Mouse (Mus musculus): ENCODE results near the gene Eif4g2. TPM values are rescaled to one million over a fixed set of nuclear protein-coding genes. Genes with fewer than 3 reads are reported as not detected.

The Eif4g2 gene
- polyA plus RNA-seq, 1 experiment from 2014 or later: 673 TPM

GRCm38 (mm10) chr7:111083733-111084120 lies 897 bp upstream of the Eif4g2 start:
- H3K36me3 ChIP-seq (ENCODE audit: inconsistent target): peaks cover 21% of the 10 kb centered on the region
- peak overlapping the region; percentile 46 for H3K4me3 ChIP-seq (ENCODE audit: inconsistent target)
- WGBS (ENCODE audit: missing documents): 11% methylated on average over 4 of the region's 4 CpGs
- H3K27ac ChIP-seq: peak overlapping the region; percentile 78
- H3K79me2 ChIP-seq (ENCODE audit: inconsistent target): peaks cover 33% of the 10 kb centered on the region

- Histone ChIP-seq H3K4me3 (ENCODE audit: inconsistent target) (peak overlapping the region; percentile 92), H3K79me2 (ENCODE audit: inconsistent target) (peaks cover 48% of the 10 kb centered on the region), H3K27ac (peak overlapping the region; percentile 81), H3K36me3 (ENCODE audit: inconsistent target) (peaks cover 36% of the 10 kb centered on the region)
- WGBS (ENCODE audit: missing documents): under 1% methylated on average over 75 of the region's 83 CpGs
These were observed 598 bp downstream of the Eif4g2 start for GRCm38 (mm10) chr7:111082043-111082821.

DNA sequence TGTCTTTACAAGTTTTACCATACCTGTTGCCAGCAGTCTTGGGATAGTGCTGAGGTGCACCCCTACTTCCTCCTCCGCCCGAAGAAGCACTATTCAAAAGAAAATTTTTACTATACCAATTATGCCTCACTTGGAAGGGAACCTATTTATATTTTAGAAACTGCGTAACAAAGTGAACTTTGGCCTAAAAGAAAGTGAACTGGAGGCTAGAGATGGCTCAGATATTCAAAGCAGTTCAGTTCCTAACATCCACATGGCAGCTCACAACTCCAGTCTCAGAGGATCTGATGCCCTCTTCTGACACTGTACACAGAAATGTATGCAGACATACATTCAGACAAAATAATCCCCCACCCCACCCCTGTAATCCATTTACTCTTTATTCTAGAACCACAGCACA lies 2.0 kb downstream of the Eif4g2 start:
- H3K27ac ChIP-seq: no peak overlapping the region
- peaks cover 60% of the 10 kb centered on the region for H3K79me2 ChIP-seq (ENCODE audit: inconsistent target)
- peaks cover 50% of the 10 kb centered on the region for H3K36me3 ChIP-seq (ENCODE audit: inconsistent target)

GRCm38 (mm10) chr7:111080026-111080425 lies 2.8 kb downstream of the Eif4g2 start:
- 54% methylated on average over 8 of the region's 8 CpGs for WGBS (ENCODE audit: missing documents)
- Histone ChIP-seq H3K79me2 (ENCODE audit: inconsistent target) (peaks cover 64% of the 10 kb centered on the region), H3K36me3 (ENCODE audit: inconsistent target) (peaks cover 58% of the 10 kb centered on the region), H3K4me3 (ENCODE audit: inconsistent target) (no peak overlapping the region), H3K27ac (no peak overlapping the region)

More for the DNA sequence above, 2.0 kb downstream of the Eif4g2 start:
- WGBS (ENCODE audit: missing documents): 48% methylated on average over 3 of the region's 3 CpGs
- H3K4me3 ChIP-seq (ENCODE audit: inconsistent target): peak overlapping the region; percentile 92

GRCm38 (mm10) chr7:111078271-111078670 lies 4.6 kb downstream of the Eif4g2 start:
- H3K27ac ChIP-seq: no peak overlapping the region
- 94% methylated on average over 4 of the region's 4 CpGs for WGBS (ENCODE audit: missing documents)
- peaks cover 64% of the 10 kb centered on the region for H3K79me2 ChIP-seq (ENCODE audit: inconsistent target)
- no peak overlapping the region for H3K4me3 ChIP-seq (ENCODE audit: inconsistent target)
- H3K36me3 ChIP-seq (ENCODE audit: inconsistent target): peaks cover 76% of the 10 kb centered on the region

- Histone ChIP-seq H3K27ac (no peak overlapping the region), H3K4me3 (ENCODE audit: inconsistent target) (no peak overlapping the region), H3K79me2 (ENCODE audit: inconsistent target) (peaks cover 47% of the 10 kb centered on the region), H3K36me3 (ENCODE audit: inconsistent target) (peaks cover 93% of the 10 kb centered on the region)
- 100% methylated on average over 4 of the region's 4 CpGs for WGBS (ENCODE audit: missing documents)
These were observed 7.5 kb downstream of the Eif4g2 start for GRCm38 (mm10) chr7:111075288-111075687.

- 54% methylated on average over 4 of the region's 4 CpGs for WGBS (ENCODE audit: missing documents)
- Histone ChIP-seq H3K79me2 (ENCODE audit: inconsistent target) (peaks cover 18% of the 10 kb centered on the region), H3K36me3 (ENCODE audit: inconsistent target) (peaks cover 81% of the 10 kb centered on the region), H3K27ac (no peak overlapping the region), H3K4me3 (ENCODE audit: inconsistent target) (no peak overlapping the region)
These were observed 10.4 kb downstream of the Eif4g2 start for GRCm38 (mm10) chr7:111072410-111072809.

GRCm38 (mm10) chr7:111070167-111070496 lies 12.7 kb downstream of the Eif4g2 start:
- Histone ChIP-seq H3K4me3 (ENCODE audit: inconsistent target) (no peak overlapping the region), H3K79me2 (ENCODE audit: inconsistent target) (no peaks in the 10 kb centered on the region), H3K36me3 (ENCODE audit: inconsistent target) (peaks cover 58% of the 10 kb centered on the region), H3K27ac (no peak overlapping the region)
- 100% methylated on average over 2 of the region's 2 CpGs for WGBS (ENCODE audit: missing documents)

- Histone ChIP-seq H3K27ac (no peak overlapping the region), H3K4me3 (ENCODE audit: inconsistent target) (no peak overlapping the region), H3K79me2 (ENCODE audit: inconsistent target) (no peaks in the 10 kb centered on the region), H3K36me3 (ENCODE audit: inconsistent target) (peaks cover 53% of the 10 kb centered on the region)
- WGBS (ENCODE audit: missing documents): 97% methylated on average over 7 of the region's 7 CpGs
These were observed 13.2 kb downstream of the Eif4g2 start for GRCm38 (mm10) chr7:111069439-111070166.

- 98% methylated on average over 3 of the region's 3 CpGs for WGBS (ENCODE audit: missing documents)
- no peak overlapping the region for H3K4me3 ChIP-seq (ENCODE audit: inconsistent target)
- no peaks in the 10 kb centered on the region for H3K79me2 ChIP-seq (ENCODE audit: inconsistent target)
- no peak overlapping the region for H3K27ac ChIP-seq
- H3K36me3 ChIP-seq (ENCODE audit: inconsistent target): peaks cover 39% of the 10 kb centered on the region
These were observed 14.6 kb downstream of the Eif4g2 start for GRCm38 (mm10) chr7:111068181-111068580.

- H3K36me3 ChIP-seq (ENCODE audit: inconsistent target): peaks cover 5% of the 10 kb centered on the region; the same call in 1 of the 2 replicates
- no peaks in the 10 kb centered on the region for H3K79me2 ChIP-seq (ENCODE audit: inconsistent target)
- 100% methylated on average over 1 of the region's 1 CpGs for WGBS (ENCODE audit: missing documents)
- H3K4me3 ChIP-seq (ENCODE audit: inconsistent target): no peak overlapping the region
- no peak overlapping the region for H3K27ac ChIP-seq
These were observed 19.9 kb downstream of the Eif4g2 start for GRCm38 (mm10) chr7:111062971-111063370.

DNA sequence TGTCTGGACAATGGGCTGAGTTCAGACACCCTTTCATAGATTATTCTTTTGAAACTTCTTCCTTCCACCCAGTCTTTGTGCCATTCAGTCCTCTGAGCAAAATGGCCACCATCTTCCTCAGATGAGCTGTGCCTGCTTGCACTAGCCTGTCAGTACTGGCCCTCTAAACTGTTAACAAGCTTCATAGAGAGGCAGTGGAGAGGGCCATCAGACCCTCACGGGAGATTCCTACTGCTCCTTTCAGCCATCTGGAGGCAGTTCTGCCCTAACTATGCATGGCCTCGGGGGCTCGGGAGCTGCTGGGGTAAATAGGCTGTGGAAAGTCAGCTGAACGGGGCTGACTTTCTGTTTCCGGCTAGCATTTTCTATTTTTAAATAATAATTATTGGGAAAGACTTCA lies 23.3 kb downstream of the Eif4g2 start:
- WGBS (ENCODE audit: missing documents): 83% methylated on average over 5 of the region's 5 CpGs

DNA sequence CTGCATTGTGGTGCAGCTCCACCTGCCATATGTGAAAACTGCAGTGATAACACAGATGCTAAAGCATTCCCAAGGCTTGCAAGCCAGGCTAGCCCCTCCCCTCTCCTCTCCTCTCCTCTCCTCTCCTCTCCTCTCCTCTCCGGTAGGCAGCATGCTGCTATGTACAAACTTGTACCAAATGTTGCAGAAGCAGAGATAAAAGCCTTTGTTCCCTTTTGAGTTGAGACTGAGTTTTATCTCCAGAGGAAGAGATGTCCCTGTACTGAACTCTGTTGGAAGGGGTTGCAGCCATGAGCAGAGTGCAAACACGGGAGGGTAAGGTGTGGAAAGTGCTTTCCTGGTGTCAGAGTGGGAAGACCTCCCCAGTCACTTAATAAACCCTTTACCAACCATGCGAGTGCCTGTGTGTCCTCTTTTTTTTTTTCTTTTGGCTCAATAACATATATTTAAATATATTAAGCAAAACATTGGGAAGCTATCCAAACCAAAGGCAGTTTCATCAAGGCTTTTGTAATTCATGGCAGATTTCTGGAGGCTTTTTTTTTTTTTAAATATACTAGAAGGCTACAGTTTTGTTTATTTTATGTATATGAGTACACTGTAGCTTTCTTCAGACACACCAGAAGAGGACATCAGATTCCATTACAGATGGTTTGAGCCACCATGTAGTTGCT lies 26.7 kb downstream of the Eif4g2 start:
- H3K4me3 ChIP-seq (ENCODE audit: inconsistent target): no peak overlapping the region
- WGBS (ENCODE audit: missing documents): 88% methylated on average over 2 of the region's 3 CpGs
- H3K36me3 ChIP-seq (ENCODE audit: inconsistent target): peaks cover 39% of the 10 kb centered on the region

More for the DNA sequence above, 23.3 kb downstream of the Eif4g2 start:
- H3K27ac ChIP-seq: no peak overlapping the region
- H3K36me3 ChIP-seq (ENCODE audit: inconsistent target): peaks cover 12% of the 10 kb centered on the region; the same call in 1 of the 2 replicates
- H3K79me2 ChIP-seq (ENCODE audit: inconsistent target): no peaks in the 10 kb centered on the region
- no peak overlapping the region for H3K4me3 ChIP-seq (ENCODE audit: inconsistent target)

GRCm38 (mm10) chr7:111055221-111055620 lies 27.6 kb downstream of the Eif4g2 start:
- no peak overlapping the region for H3K27ac ChIP-seq
- H3K36me3 ChIP-seq (ENCODE audit: inconsistent target): peaks cover 48% of the 10 kb centered on the region
- H3K4me3 ChIP-seq (ENCODE audit: inconsistent target): no peak overlapping the region
- WGBS (ENCODE audit: missing documents): 92% methylated on average over 19 of the region's 19 CpGs
- H3K79me2 ChIP-seq (ENCODE audit: inconsistent target): no peaks in the 10 kb centered on the region

More for the DNA sequence above, 26.7 kb downstream of the Eif4g2 start:
- Histone ChIP-seq H3K27ac (no peak overlapping the region), H3K79me2 (ENCODE audit: inconsistent target) (no peaks in the 10 kb centered on the region)
